Mouse (Mus musculus) ES-E14 (cell line): Measurements from ENCODE around the gene Ptprs.

Experiments
- MAFK ChIP-seq: IDR thresholded peaks from 2 replicates; pipeline ENCODE4 v1.6.1; 2014; ENCODE audit warnings: mild to moderate bottlenecking, low read depth, low read length, inconsistent platforms; ENCODE audit not compliant: insufficient read depth
- ZC3H11A ChIP-seq: IDR thresholded peaks from 2 replicates; pipeline ENCODE4 v1.6.1; 2012; ENCODE audit warnings: low read depth, mild to moderate bottlenecking, inconsistent platforms, low read length, borderline replicate concordance
- ZNF384 ChIP-seq: IDR thresholded peaks from 2 replicates; pipeline ENCODE4 v1.6.1; 2012; ENCODE audit warnings: low read depth, low read length, inconsistent platforms

DNA sequence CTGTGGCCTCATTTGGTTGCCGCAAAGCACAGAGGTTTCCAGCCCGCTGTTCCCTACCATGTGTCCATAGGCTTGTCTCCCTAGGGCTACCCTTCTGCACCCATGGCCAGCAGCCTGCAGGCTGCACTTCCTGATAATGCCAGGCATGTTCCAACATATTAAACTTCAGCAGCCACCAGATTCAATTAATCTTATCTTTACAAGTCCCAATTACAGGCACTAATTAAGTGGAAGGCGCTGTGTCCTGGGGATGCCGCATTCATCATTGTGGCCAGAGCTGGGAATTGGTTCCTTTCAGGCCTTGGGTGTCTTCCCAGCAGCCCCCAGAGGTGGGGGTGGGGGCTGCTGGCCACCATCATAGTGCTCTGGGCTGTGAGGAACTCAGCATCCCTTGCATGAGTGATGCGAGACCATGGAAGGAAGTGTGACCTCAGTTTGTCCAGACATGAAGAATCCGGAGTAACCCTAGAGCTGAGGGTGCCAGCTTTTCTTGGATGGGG is 107.9 kb downstream of the Ptprs start:
- TF ChIP-seq MAFK (no peak), ZC3H11A (no peak), ZNF384 (no peak)
